Mouse (Mus musculus): ENCODE data around the gene Serpinb9c.
"Not testable (repeated sequence)": the region's sequence is repeated elsewhere in the genome, so short reads cannot be mapped to it uniquely, and the experiment has no call there.

Gene Serpinb9c

DNA sequence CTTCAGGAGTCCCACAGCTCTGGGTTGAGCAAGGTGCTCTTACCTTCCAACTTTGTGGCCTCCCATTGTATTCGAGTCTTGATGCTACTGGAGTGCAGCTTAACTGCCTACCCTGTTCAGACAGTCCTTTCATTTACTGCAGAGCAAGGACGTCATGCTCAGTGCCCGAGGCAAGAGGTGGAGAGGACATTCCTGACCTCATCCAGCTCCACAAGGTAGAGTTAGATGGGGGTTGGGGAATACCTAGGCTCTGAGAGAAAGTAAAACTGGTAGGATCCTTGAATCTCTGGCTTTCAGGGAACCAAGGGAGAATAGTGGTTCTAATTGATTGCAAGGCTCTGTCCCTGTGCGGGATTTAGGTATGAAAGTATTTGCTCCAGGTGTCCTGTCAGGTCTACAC lies at the start of gene Serpinb9c:
Gene Serpinb9c, minus strand, starts transcription at position 101 of the 400 bp plus-strand sequence.
- DNase-seq, result no peak

DNA sequence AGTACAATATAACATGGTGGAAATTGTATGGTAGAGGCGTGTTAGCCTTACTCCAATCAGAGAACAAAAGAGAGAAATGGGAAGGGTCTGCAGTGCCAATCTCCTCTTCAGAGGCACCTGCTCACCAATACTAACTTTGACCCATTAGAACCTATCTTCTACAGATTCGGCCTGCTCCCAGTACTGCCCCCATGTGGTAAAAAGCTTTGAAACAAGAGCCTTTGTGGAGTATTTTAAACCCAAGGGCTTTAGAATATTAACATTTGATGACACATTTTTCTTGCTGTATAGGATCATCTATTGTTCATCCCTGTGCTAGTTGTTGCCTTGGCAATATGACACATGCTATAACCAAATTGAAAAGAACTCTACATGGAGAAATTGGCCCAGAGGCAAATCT lies 40.2 kb upstream of the Serpinb9c start:
- no peak for DNase-seq

GRCm38 (mm10) chr13:33192659-33193058 lies 33.1 kb upstream of the Serpinb9c start, which contains the start of gene Serpinb9d:
Gene Serpinb9d, plus strand, starts transcription at chr13:33192959.
- no peak for DNase-seq

- not testable (repeated sequence) for DNase-seq
These were observed 30.9 kb upstream of the Serpinb9c start for GRCm38 (mm10) chr13:33190486-33190885.

GRCm38 (mm10) chr13:33141435-33141834 lies 18.1 kb downstream of the Serpinb9c start:
- DNase-seq, result no peak

- DNase-seq, result no peak
These were observed 21.8 kb downstream of the Serpinb9c start for GRCm38 (mm10) chr13:33137717-33138116.

- DNase-seq, result no peak
These were observed 46.5 kb downstream of the Serpinb9c start for GRCm38 (mm10) chr13:33113054-33113453.

DNA sequence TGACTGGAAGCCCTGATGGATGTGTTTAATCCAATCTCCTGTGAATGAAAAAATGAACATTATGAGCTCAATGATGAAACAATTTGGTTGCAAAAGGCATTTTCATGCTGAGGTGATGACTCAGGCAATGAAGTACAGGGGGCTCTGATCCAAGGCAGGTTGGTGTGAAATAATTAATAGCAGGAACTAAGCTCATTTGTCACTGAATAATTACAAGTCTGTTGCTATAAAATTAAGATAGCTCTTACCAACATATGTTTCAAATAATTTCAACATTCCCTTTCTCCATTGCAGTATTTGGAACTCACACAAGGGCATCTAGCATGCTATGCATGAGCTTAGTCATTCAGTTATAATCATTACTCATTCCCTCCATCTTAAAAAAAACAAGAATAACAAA lies 53.9 kb downstream of the Serpinb9c start:
- no peak for DNase-seq
